Mouse (Mus musculus) large intestine, adult 2 months (tissue): ENCODE measurements around the gene Olfr414. TPM values are rescaled to one million over a fixed set of nuclear protein-coding genes. Genes with fewer than 3 reads are reported as not detected.

Experiments used
- DNase-seq: peaks from one replicate; pipeline ENCODE4 v3.0.0-alpha.2; 2012; ENCODE audit warnings: low read depth, low spot score
- WGBS: fragments of 180-500 bp; shearing (Covaris S2); methylation state at CpG from one replicate; pipeline ENCODE4 v1.1.7; 2018; 5-methylcytosine and 5-hydroxymethylcytosine counted together
- polyA plus RNA-seq: library from polyadenylated mRNA; depleted of rRNA; stranded (reverse); fragments of >200 nt; gene quantifications from 2 replicates; pipeline ENCODE4 v1.2.3, GENCODE M21; 2012; rRNA removed

The Olfr414 gene
- polyA plus RNA-seq: not detected in 2 replicates

DNA sequence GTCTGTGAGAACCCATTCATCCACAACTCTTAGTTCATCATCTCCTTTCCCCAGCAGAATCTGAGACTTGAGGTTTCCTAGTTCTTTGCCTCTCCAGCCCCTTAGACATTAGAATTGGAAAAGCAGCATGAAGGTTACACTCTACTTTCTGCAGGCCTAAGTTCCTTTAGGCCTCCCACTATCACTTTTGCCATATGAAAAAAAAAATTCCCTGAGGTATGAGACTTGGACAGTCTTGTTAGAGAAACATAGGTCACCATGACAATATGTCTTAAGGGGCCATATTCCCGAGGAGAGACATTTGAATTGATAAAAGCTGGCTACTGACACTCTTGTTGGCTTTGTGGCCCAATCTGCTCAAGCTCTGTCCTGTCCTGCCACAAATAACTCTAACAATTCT, at the start of gene Olfr414:
Gene Olfr414 (plus strand): TSS at position 301 of the 400 bp plus-strand sequence.
- 64% methylated on average over 1 of the region's 1 CpGs for WGBS
- DNase-seq: no peak

DNA sequence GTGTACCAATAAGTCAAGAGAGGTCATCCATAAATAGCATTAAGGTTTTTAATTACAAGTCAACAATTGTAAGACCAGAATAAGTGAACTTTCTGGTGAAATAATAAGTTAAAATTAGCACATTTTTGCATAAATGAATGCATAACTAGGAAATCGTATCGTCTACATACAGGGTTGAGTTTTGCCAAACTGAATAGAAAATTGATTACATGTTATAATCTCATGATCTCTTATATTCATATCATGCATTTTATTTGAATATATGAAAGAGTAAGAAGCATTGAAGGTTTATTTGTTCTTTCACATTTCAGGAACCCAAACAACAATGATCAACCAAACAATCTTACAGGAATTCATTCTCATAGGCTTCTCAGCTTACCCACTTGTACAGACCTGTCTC, 33.1 kb upstream of the Olfr414 start, which contains the start of gene Olfr248:
Gene Olfr248 (plus strand): TSS at position 301 of the 400 bp plus-strand sequence.
- WGBS: 90% methylated on average over 2 of the region's 2 CpGs
- DNase-seq: no peak

GRCm38 (mm10) chr1:174422959-174423358, 905 bp upstream of the Olfr414 start:
- DNase-seq: no peak
- WGBS: 90% methylated on average over 4 of the region's 4 CpGs

DNA sequence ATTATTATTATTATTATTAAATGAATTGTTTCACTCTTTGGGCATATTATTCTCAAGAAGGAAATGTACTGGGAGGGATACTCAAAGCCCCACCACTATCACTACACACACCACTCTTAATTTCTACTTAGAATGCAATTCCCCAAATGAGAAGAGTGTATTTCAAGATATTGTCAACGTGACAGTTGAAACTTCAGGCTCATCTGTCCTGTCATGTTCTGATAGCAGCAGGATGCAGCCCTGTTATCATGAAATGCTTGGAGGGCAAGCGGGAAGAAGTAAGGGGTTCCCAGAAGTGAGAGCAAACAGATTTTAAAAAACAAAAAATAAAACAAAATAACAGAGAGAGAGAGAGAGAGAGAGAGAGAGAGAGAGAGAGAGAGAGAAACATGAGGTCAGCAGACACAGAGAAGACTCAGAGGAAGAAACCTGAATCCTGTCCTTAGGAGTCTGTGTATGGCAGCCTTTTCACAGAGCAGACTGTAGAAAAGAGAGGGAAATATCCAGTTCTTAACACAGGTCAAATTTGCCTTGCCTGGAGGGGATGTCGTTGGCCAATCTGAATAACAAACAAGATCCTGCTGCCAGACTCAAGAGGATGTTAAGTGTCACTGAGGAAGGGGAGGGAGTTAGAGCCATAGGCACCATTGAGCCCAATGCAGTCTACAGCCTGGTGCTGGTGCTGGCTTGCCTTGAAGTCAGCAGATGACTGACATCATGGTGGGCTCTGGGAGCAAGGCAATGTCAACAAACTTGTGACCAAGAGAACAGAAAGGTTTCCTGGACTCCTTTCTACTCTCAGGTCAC, 2.5 kb downstream of the Olfr414 start:
- no peak for DNase-seq
- 62% methylated on average over 3 of the region's 3 CpGs for WGBS

- 48% methylated on average over 1 of the region's 1 CpGs for WGBS
- DNase-seq: no peak
Observed at GRCm38 (mm10) chr1:174427402-174427801, 3.5 kb downstream of the Olfr414 start.

DNA sequence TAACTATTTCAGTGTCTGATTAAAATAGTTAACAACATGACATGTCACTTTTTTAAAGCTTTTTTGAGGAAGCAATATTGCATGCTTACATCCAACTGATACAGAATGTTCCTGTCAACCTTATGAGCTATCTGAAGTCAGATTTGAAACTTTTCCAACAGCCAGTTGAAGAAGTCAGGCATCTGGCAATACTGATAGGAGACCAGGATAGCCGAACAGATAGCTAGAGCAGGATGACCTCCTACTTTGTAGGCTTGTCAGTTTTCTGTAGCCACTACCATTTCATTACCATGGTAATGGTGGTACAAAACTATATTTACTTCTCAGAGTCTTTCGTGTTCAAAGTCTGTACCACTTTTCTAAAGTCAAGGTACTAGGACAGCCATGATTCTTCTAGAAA, 4.5 kb downstream of the Olfr414 start:
- DNase-seq: no peak
- WGBS: 86% methylated on average over 2 of the region's 2 CpGs

- 29% methylated on average over 1 of the region's 1 CpGs for WGBS
- DNase-seq: no peak
Observed at GRCm38 (mm10) chr1:174434121-174434520, 10.3 kb downstream of the Olfr414 start.

DNA sequence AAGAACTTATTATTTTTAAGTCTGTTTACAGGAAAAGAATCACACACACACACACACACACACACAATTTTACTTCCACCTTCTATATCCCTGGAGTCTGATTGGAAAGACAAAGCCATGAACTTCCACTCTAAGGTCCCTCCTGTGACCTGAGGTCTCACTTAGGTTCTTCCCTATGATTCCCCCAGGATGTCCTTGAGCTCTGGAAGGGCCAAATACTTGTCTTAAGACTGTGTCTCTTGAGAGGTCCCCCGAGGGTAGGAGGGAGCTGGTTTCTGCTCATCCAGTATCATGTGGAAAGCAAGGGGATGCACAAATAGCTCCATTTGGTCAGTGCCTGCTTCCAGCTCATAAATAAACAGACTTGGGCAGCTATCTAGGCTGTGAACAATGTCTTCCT, 17.9 kb downstream of the Olfr414 start, which contains the start of gene Olfr220:
Gene Olfr220 (plus strand): TSS at position 301 of the 400 bp plus-strand sequence.
- no peak for DNase-seq
- 61% methylated on average over 1 of the region's 1 CpGs for WGBS

DNA sequence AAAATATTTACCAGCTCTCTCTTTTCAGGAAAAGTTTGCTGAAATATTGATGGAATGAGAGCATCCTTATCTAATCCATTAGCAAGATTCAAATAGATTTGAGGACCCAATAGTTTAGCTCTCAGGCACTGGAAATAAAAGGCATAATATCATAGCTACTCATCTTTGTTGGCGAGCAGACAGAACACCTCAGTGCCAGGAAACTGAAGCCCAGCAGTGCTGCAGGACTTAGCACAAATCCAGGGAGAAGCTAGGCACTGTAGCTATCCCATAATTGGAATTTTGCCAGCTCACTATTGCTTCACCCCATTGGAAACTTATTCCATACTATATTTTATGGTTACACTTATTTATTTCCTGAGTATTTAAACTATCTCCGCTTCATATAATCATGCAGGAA, 31.2 kb downstream of the Olfr414 start:
- no peak for DNase-seq
- WGBS: 90% methylated on average over 2 of the region's 2 CpGs

DNA sequence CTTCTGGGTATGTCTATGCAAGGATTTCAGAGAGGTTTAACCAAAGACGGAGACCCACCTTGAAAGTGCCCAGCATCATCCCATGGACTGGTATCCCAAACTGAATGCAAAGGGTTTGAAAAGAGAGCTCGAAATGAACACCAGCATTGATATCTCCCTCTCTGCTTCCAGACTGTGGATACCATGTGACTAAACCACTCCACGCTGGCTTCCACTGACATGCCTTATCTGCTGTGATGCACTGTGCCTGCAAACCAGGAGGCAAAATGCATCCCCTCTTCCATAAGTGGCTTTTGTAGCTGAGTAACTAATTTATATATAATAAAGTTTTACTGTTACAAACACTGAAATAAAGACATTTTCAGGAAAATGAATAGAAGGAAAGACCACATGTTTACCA, 41.5 kb downstream of the Olfr414 start:
- 89% methylated on average over 3 of the region's 3 CpGs for WGBS
- no peak for DNase-seq

DNA sequence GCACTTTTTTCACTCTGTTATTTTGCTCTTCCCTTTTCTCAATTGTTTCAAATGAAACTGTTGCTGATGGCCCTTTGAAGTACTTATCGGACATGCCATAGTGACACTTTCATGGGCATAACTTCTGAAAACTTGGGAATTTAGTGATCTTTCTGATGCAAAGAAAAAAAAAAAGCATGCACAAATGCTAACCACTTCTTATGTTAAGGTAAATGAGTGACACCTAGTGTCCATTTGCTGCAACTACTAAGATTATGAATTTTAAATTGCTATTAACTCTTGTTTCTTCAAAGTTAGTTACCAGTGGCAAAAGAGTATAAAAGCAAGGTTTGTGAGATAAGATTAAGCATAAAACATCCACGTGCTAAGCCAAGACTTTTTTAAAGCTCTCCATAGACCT, 42.4 kb downstream of the Olfr414 start:
- 20% methylated on average over 2 of the region's 2 CpGs for WGBS
- DNase-seq: no peak

DNA sequence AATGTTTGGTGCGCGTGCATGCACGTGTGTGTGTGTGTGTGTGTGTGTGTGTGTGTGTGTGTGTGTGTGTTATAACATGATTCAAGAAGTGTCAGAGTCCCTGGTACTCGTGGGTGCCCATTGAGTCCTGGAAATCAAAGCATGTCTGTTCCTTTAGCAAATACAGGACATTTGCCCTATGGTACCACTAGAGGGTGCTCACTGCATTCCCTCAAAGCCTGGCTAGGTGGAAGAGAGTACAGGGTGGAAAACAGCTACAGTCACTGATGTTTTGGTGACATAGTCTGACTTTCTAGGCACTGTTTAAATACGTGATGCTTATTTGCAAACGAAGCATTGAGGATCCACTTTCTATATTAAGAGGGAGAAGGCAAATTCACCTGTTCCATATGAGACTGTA, 45.9 kb downstream of the Olfr414 start:
- WGBS: 2% methylated on average over 6 of the region's 6 CpGs
- DNase-seq: peak; percentile 10

GRCm38 (mm10) chr1:174482567-174482966, 58.7 kb downstream of the Olfr414 start:
- no peak for DNase-seq
- 84% methylated on average over 6 of the region's 6 CpGs for WGBS

Other genes with a start within 250 kb of the Olfr414 start
- gene Olfr419, start 172.0 kb upstream of the Olfr414 start, polyA plus RNA-seq: 0.07 TPM in 1 of 2 replicates, not detected in the other
- 12.2 and 16.5 TPM in 2 replicates for gene Mptx1, start 93.5 kb upstream of the Olfr414 start, polyA plus RNA-seq
- gene Olfr417, start 58.9 kb upstream of the Olfr414 start, polyA plus RNA-seq: not detected in 2 replicates
- not detected in 2 replicates for gene Olfr248, start 33.0 kb upstream of the Olfr414 start, polyA plus RNA-seq
- gene Olfr220, start 18.0 kb downstream of the Olfr414 start, polyA plus RNA-seq: not detected in 2 replicates
- 0.07 and 0.09 TPM in 2 replicates for gene Fmn2, start 77.8 kb downstream of the Olfr414 start, polyA plus RNA-seq